Mouse (Mus musculus): ENCODE results near the gene Dchs1.
"Not testable (repeated sequence)": the region's sequence is repeated elsewhere in the genome, so short reads cannot be mapped to it uniquely, and the experiment has no call there.

DNA sequence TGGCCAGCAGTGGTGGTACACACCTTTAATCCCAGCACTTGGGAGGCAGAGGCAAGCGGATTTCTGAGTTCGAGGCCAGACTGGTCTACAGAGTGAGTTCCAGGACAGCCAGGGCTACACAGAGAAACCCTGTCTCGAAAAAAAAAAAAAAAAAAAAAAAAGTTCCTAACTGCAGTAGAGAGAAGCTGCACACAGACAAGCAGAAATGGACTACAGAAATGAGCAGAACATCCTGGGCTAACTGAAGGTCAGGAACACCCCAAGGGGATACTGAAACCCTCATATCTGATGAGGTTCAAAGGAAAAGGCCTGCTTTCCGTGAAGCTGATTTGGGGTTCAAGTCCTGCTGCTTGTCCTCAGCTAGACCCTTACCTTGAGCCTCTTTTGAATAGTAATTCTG, 52.0 kb downstream of the Dchs1 start:
- not testable (repeated sequence) for TF ChIP-seq CTCF (IDR thresholded peaks at IDR 0.05; ENCODE audit: borderline replicate concordance, insufficient read depth, low read length); POLR2A (IDR thresholded peaks at IDR 0.05; ENCODE audit: low read depth, low read length)

Measured in embryonic fibroblast, embryonic 13.5 days (primary cell).